Mouse (Mus musculus) G1E (cell line): ENCODE measurements at regions not wholly inside any gene's neighbourhood (a gene's known extent, or its start where the extent isn't known, plus 50 kb on each side); places are given as distances from the start of the nearest gene placed in this dataset.

Source experiments
- ATAC-seq: 2 replicates; pipeline ENCODE4 v1.8.0; 2016; ENCODE audit warnings: mild to moderate bottlenecking; ENCODE audit not compliant: insufficient number of reproducible peaks, poor library complexity, low FRiP score, severe bottlenecking; ENCODE audit errors: extremely low read depth
- DNase-seq: peaks from one replicate; pipeline ENCODE4 v3.0.0; 2012; ENCODE audit warnings: low spot score
- H3K27me3 ChIP-seq: 2 replicates; pipeline ENCODE4 v1.6.1; 2012; ENCODE audit warnings: mild to moderate bottlenecking, low read length, inconsistent platforms; ENCODE audit not compliant: insufficient read depth
- H3K36me3 ChIP-seq: replicated peaks from 2 replicates; pipeline ENCODE3; 2012; ENCODE audit warnings: mild to moderate bottlenecking, inconsistent platforms
- H3K4me1 ChIP-seq: 2 replicates; pipeline ENCODE4 v1.6.1; 2012; ENCODE audit warnings: low read depth, low read length, inconsistent platforms, mixed read lengths; ENCODE audit not compliant: insufficient read depth
- H3K4me3 ChIP-seq: 2 replicates; pipeline ENCODE4 v1.5.1; 2012; ENCODE audit warnings: low read depth, mild to moderate bottlenecking, inconsistent platforms, low read length, moderate library complexity, mixed read lengths
- H3K9me3 ChIP-seq: replicated peaks from 2 replicates; pipeline ENCODE4 v1.6.1; 2012; ENCODE audit warnings: inconsistent platforms
- CTCF ChIP-seq: IDR thresholded peaks from 2 replicates; pipeline ENCODE4 v1.5.1; 2012; ENCODE audit warnings: low read depth, low read length, inconsistent platforms, mixed read lengths
- GATA1 ChIP-seq: IDR thresholded peaks from 2 replicates; pipeline ENCODE4 v1.6.1; 2012; ENCODE audit warnings: borderline replicate concordance, low read length, inconsistent platforms, mixed read lengths
- GATA2 ChIP-seq: IDR thresholded peaks from 2 replicates; pipeline ENCODE4 v1.6.1; 2012; ENCODE audit warnings: low read depth, low read length, inconsistent platforms, borderline replicate concordance
- POLR2AphosphoS5 ChIP-seq: IDR thresholded peaks from 2 replicates; pipeline ENCODE4 v1.6.1; 2012; ENCODE audit warnings: low read depth, low read length, inconsistent platforms; ENCODE audit not compliant: insufficient replicate concordance
- TAL1 ChIP-seq: conservative IDR thresholded peaks from 2 replicates; pipeline ENCODE4 v1.6.1; 2012; ENCODE audit warnings: low read depth, low read length, inconsistent platforms, mixed read lengths

DNA sequence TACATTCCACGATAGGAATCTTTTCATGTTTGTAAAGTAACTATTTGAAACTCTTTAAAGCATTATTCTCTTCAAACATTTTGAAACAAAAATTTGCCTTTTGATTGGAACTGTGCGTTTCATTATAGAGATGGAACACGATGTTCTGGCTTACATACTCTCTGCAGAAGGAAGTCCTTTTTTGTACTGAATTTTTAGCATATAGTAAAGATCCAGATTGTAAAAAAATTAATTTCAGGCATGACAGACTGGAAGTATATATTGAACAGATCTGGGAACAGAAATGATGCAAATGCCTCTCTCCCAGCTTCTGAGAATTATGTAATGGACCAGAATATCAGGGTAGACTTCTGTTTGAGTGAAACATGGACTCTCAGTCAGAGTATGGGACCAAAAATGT, 566.0 kb upstream of the Mef2c start:
- ATAC-seq = no peak
- no peaks in the 10 kb centered on the region for H3K4me1 ChIP-seq

DNA sequence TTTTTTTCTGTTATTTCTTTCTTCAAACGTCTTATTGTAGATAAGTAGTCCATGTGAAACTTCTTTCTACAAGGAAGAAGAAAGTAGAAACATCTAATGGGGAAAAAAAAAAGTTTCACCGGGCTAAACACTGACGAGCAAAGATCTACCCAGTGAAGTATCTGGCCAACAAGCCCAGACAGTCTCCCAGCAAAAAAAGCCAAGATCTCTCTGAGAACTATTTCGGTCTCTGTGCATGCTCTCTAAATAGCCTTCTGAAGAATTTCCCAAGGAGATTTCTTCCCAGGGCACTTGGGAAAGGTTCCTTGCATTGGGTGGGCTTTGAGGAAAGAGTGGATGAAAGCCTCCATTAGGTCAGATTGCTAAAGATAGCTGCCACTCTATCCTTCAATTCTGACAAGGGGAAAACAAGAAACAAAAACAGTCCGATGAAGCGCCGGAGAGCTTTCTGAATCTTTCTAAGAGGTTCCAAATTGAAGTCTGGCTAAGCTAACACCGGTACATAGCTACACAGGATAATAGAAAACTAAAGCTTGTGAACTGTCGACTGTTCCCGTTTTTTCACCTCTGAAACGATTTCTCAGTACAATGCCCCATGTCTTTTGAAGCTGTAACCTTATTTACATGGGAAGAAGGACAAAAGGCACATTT, 561.0 kb upstream of the Mef2c start:
- Histone ChIP-seq H3K9me3 (no peaks in the 10 kb centered on the region), H3K36me3 (no peaks in the 10 kb centered on the region), H3K4me1 (no peaks in the 10 kb centered on the region), H3K27me3 (no peaks in the 10 kb centered on the region), H3K4me3 (no peak overlapping the region)
- TF ChIP-seq GATA1 (no peak), TAL1 (no peak), CTCF (no peak), GATA2 (no peak), POLR2AphosphoS5 (no peak)
- DNase-seq = no peak
- no peak for ATAC-seq

More for the DNA sequence above, 566.0 kb upstream of the Mef2c start:
- H3K36me3 ChIP-seq = no peaks in the 10 kb centered on the region
- no peaks in the 10 kb centered on the region for H3K9me3 ChIP-seq
- no peak for DNase-seq
- H3K27me3 ChIP-seq = no peaks in the 10 kb centered on the region
- TF ChIP-seq POLR2AphosphoS5 (no peak), GATA2 (no peak), CTCF (no peak), GATA1 (no peak), TAL1 (no peak)
- H3K4me3 ChIP-seq = no peak overlapping the region

DNA sequence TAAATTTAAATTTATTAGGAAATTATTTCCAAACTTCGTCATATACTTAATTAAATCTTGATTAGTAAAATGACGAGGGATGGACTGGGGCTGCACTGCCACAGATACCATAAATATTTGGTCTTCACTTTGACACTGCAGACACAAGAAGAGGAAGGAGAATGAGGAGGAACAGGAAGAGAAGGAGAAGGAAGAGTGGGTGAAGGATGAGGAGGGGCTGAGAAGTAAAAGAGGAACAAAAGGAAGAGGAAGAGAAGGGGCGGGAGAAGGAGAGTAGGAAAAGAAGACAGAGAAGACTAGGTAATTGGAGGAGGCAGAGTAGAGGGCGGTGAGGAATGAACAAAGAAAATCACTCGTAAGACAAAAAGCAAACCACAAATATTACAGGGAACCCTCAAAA, 556.9 kb upstream of the Mef2c start:
- Histone ChIP-seq H3K27me3 (no peaks in the 10 kb centered on the region), H3K9me3 (no peaks in the 10 kb centered on the region), H3K4me3 (no peak overlapping the region), H3K36me3 (no peaks in the 10 kb centered on the region), H3K4me1 (no peaks in the 10 kb centered on the region)
- TF ChIP-seq GATA2 (no peak), POLR2AphosphoS5 (no peak), CTCF (no peak), GATA1 (no peak), TAL1 (no peak)
- DNase-seq (no peak), ATAC-seq (no peak)

DNA sequence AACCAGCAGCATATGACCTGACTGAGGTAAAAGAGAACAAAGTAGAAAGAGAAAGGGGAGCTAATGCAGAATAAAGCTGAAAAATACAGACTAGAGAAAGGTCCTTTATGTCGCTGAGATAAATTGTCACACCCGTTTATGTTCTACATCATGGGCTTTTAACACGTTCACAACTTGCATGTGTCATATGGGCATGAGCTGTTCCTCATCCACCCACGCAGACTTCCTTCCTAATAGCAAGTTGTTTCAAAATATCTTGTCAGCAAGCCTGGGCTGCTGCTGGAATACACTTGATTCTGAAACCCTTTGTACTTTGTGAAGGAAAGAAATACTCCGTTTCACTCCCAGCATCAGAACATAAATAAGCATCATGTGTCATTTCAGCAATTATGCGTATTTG, 554.3 kb upstream of the Mef2c start:
- no peaks in the 10 kb centered on the region for H3K27me3 ChIP-seq
- TF ChIP-seq TAL1 (no peak), CTCF (no peak), POLR2AphosphoS5 (no peak), GATA1 (no peak), GATA2 (no peak)
- no peak for ATAC-seq
- no peak for DNase-seq
- no peaks in the 10 kb centered on the region for H3K4me1 ChIP-seq
- H3K36me3 ChIP-seq = no peaks in the 10 kb centered on the region
- no peaks in the 10 kb centered on the region for H3K9me3 ChIP-seq
- no peak overlapping the region for H3K4me3 ChIP-seq

DNA sequence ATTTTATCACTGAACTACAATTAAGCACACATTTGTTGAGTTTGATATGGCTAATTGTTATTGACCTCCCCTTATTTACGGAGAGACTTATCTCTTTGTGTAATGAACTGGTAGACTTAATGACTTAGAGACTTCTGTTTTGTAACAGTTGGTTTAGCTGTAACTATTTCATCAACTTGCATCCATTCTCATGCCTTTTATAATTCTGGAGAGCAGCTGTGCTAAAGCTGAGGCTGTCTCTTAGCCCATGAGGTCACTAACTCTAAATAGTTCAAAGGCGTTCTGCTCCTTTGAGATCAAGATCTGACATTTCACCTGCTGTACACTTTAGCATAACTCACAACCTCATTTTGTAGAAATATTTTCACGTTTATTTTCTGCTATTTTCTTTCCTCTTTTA, 541.5 kb upstream of the Mef2c start:
- TF ChIP-seq CTCF = no peak
- TF ChIP-seq GATA2 = no peak
- TF ChIP-seq GATA1 = no peak
- TF ChIP-seq TAL1 = no peak
- TF ChIP-seq POLR2AphosphoS5 = no peak
- H3K4me1 ChIP-seq = no peaks in the 10 kb centered on the region
- DNase-seq (no peak), ATAC-seq (no peak)
- no peaks in the 10 kb centered on the region for H3K36me3 ChIP-seq
- no peaks in the 10 kb centered on the region for H3K9me3 ChIP-seq
- H3K27me3 ChIP-seq = no peaks in the 10 kb centered on the region
- no peak overlapping the region for H3K4me3 ChIP-seq

DNA sequence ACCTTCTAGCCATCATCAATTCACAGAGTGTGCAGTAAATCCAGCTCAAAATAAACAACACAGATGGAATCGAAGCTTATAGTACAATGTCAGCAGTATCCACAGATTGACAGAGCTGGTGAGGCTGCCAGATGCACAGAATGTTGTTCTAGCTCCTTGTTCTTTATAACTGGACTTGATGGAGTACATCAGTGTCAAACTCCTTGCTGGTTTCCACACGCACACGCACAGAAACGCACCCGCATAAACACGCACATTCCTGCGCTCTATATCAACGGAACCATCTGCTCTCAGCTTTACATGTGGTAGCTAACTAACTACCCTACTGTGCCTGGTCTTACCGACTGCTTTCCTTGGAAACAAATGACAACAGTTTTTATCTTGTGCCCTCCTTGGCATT, 532.1 kb upstream of the Mef2c start:
- TF ChIP-seq GATA1 (no peak), POLR2AphosphoS5 (no peak), TAL1 (no peak), CTCF (no peak), GATA2 (no peak)
- no peaks in the 10 kb centered on the region for H3K9me3 ChIP-seq
- no peak for ATAC-seq

DNA sequence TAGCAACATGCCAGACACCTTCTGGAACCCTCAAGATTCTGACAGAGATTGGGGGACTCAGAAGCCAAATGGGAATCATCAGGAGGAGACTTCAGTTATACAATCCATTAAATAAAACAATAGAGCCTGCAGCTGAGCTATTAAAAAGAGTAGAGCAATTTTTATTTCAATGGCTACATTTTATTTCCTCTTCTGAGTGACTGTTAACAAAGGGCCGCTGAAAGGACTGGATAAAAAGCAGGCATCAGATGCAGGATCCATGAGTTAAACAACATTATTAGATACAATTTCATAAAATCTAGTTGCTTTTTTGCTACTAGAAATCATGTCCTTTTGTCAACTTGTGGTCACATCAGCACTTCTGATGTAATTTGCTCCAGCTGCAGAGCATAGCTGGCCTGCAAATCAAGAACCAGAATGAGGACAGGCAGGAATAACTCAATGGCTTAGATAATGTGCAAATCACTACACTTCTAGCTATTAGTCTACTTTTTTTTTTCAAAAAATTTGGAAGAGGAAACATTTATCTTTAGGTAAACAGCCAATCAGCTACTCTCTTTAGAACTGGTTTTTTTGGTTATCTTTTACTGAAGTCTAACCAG, 529.5 kb upstream of the Mef2c start:
- no peak overlapping the region for H3K4me3 ChIP-seq
- no peaks in the 10 kb centered on the region for H3K4me1 ChIP-seq
- DNase-seq = no peak
- ATAC-seq = no peak
- no peaks in the 10 kb centered on the region for H3K27me3 ChIP-seq
- H3K36me3 ChIP-seq = no peaks in the 10 kb centered on the region
- TF ChIP-seq GATA2 = no peak
- TF ChIP-seq CTCF = no peak
- TF ChIP-seq GATA1 = no peak
- TF ChIP-seq POLR2AphosphoS5 = no peak
- TF ChIP-seq TAL1 = no peak
- H3K9me3 ChIP-seq = no peaks in the 10 kb centered on the region

More for the DNA sequence above, 532.1 kb upstream of the Mef2c start:
- Histone ChIP-seq H3K36me3 (no peaks in the 10 kb centered on the region), H3K4me3 (no peak overlapping the region), H3K4me1 (no peaks in the 10 kb centered on the region), H3K27me3 (no peaks in the 10 kb centered on the region)
- DNase-seq = no peak
